Mouse (Mus musculus) left cerebral cortex, postnatal 10 days (tissue): ENCODE data around the gene Cip2a. TPM values are rescaled to one million over a fixed set of nuclear protein-coding genes. Genes with fewer than 3 reads are reported as not detected.

Source experiments
- total RNA-seq, 2 experiments: library from RNA; stranded (reverse); gene quantifications; 2 replicates each; pipeline ENCODE4 v1.2.3; 2021

Cip2a gene
- total RNA-seq, 2 experiments from 2014 or later, result 3.6 to 5.3 TPM

Other genes starting within 250 kb of the Cip2a start
- gene Trat1, start 222.2 kb upstream of the Cip2a start, total RNA-seq, result under 1 TPM in 1 of 2 experiments, not detected in 1; 0.41 TPM
- not detected for gene Retnlb, start 177.3 kb upstream of the Cip2a start, total RNA-seq
- not detected for gene Retnla, start 151.6 kb upstream of the Cip2a start, total RNA-seq
- not detected for gene Retnlg, start 121.6 kb upstream of the Cip2a start, total RNA-seq
- 10 to 100 TPM; 87.2 to 92.9 TPM for gene Dzip3, start within 50 bp of the Cip2a start, total RNA-seq
- gene Myh15, start 63.3 kb downstream of the Cip2a start, total RNA-seq, result under 1 TPM; 0.30 to 0.32 TPM